Comparison of ENCODE assay signal across 20 mouse cellular contexts in genomic region chr3:101356583-101357553, GRCm38 (mm10). TPM values are rescaled to one million over a fixed set of nuclear protein-coding genes. Genes with fewer than 3 reads are reported as not detected.
DNase-seq lines count a peak whose midpoint lies in the region; ATAC-seq and TF ChIP-seq lines count a peak whose summit lies in the region.
"Had no signal": no experiment of that assay in that cellular context is flagged by ENCODE, and none has a peak within 500 bp of the region (broad histone marks: within the 10 kb centered on the region; RNA-seq: fewer than 3 reads in every experiment).

No protein-coding gene starts in this region.

- DNase-seq in cerebellum, postnatal 14 days, result peak; percentile 55 to 56
- no peak for DNase-seq in cerebellum, adult 9-10 months
- DNase-seq in heart, adult 18-20 months, result no peak
- DNase-seq in brain, embryonic 14.5 days (ENCODE audit: low read depth), result peak; percentile 63
- DNase-seq in kidney, postnatal 25 days, result no peak
- DNase-seq in embryo, embryonic 11 days, result no peak
- DNase-seq: gastrocnemius, postnatal 36 days; heart, postnatal 4 days; kidney, adult 9 months; spleen, adult 18-20 months; thymus, postnatal 14 days had no signal

- H3K4me3 ChIP-seq in heart, embryonic 13.5 days, result no peak overlapping the region
- H3K4me3 ChIP-seq in liver, embryonic 15.5 days (replicated peaks), result no peak overlapping the region
- H3K4me3 ChIP-seq: embryonic facial prominence, embryonic 15.5 days; lung, embryonic 15.5 days; myocyte; stomach, embryonic 15.5 days had no signal

- H3K36me3 ChIP-seq in heart, embryonic 13.5 days, result no peaks in the 10 kb centered on the region
- H3K36me3 ChIP-seq in liver, embryonic 15.5 days (replicated peaks), result no peaks in the 10 kb centered on the region
- H3K36me3 ChIP-seq: embryonic facial prominence, embryonic 15.5 days; lung, embryonic 15.5 days; stomach, embryonic 15.5 days had no signal

- TF ChIP-seq CTCF in brain, embryonic 14.5 days (IDR thresholded peaks at IDR 0.05; ENCODE audit: borderline replicate concordance, extremely low read depth, insufficient read depth, insufficient read length), result no peak

- ATAC-seq in heart, embryonic 13.5 days (ENCODE audit: extremely low read depth, insufficient number of reproducible peaks, low FRiP score, low TSS enrichment), result no peak
- peak; percentile 55 for ATAC-seq in liver, embryonic 15.5 days (ENCODE audit: insufficient read depth)
- ATAC-seq: inflammation-experienced regulatory T-cells, adult 6 months; Patski had no signal

- peak overlapping the region; percentile 83 for H3K27ac ChIP-seq in heart, embryonic 13.5 days (replicated peaks)
- H3K27ac ChIP-seq in liver, embryonic 15.5 days (replicated peaks), result peak overlapping the region; percentile 84
- H3K27ac ChIP-seq: embryonic facial prominence, embryonic 15.5 days; lung, embryonic 15.5 days; stomach, embryonic 15.5 days had no signal

- H3K9me3 ChIP-seq in heart, embryonic 13.5 days, result 0 out of 2 replicates have a peak, but pooled peaks cover 5% of the 10 kb centered on the region
- no peaks in the 10 kb centered on the region; the same call in 1 of the 2 replicates for H3K9me3 ChIP-seq in liver, embryonic 15.5 days (replicated peaks)
- H3K9me3 ChIP-seq: embryonic facial prominence, embryonic 15.5 days; lung, embryonic 15.5 days; stomach, embryonic 15.5 days had no signal

- TF ChIP-seq POLR2A in brain, embryonic 14.5 days (IDR thresholded peaks at IDR 0.05; ENCODE audit: borderline replicate concordance, extremely low read depth, insufficient read depth, insufficient read length, poor library complexity, severe bottlenecking), result no peak

- H3K4me1 ChIP-seq in heart, embryonic 13.5 days, result peaks cover 31% of the 10 kb centered on the region
- peaks cover 48% of the 10 kb centered on the region for H3K4me1 ChIP-seq in liver, embryonic 15.5 days (replicated peaks)
- H3K4me1 ChIP-seq: embryonic facial prominence, embryonic 15.5 days; stomach, embryonic 15.5 days had no signal

- H3K4me2 ChIP-seq in heart, embryonic 13.5 days, result peak overlapping the region; percentile 38; the same call in 1 of the 2 replicates
- peak overlapping the region; percentile 54 for H3K4me2 ChIP-seq in liver, embryonic 15.5 days
- H3K4me2 ChIP-seq: embryonic facial prominence, embryonic 15.5 days; lung, embryonic 15.5 days; stomach, embryonic 15.5 days had no signal

- WGBS in heart, embryonic 13.5 days, result 71% methylated on average over 8 of the region's 8 CpGs
- WGBS in liver, embryonic 15.5 days (ENCODE audit: insufficient replicate concordance), result 44% methylated on average over 8 of the region's 8 CpGs

- H3K27me3 ChIP-seq in heart, embryonic 13.5 days (replicated peaks), result no peaks in the 10 kb centered on the region
- no peaks in the 10 kb centered on the region for H3K27me3 ChIP-seq in liver, embryonic 15.5 days
- H3K27me3 ChIP-seq: CH12.LX; embryonic facial prominence, embryonic 15.5 days; lung, embryonic 15.5 days; Patski; stomach, embryonic 15.5 days had no signal

- no peak overlapping the region for H3K9ac ChIP-seq in heart, embryonic 13.5 days
- H3K9ac ChIP-seq in liver, embryonic 15.5 days, result 0 out of 2 replicates have a peak overlapping the region, but pooled peaks have one; percentile 10
- H3K9ac ChIP-seq: embryonic facial prominence, embryonic 15.5 days; lung, embryonic 15.5 days; stomach, embryonic 15.5 days had no signal

RNA-seq across cellular contexts. Expression of gene Igsf3, which starts 20.0 kb away (rescaled TPM):
- 40.1 and 41.9 TPM in 2 replicates for polyA plus RNA-seq in heart, embryonic 13.5 days (2015; fragmentation: Nextera tagmentation; extraction: Ambion mirVana)
- total RNA-seq in heart, adult 18-20 months (2021), result 10 to 100 TPM; 10.5 to 10.6 TPM
- 17.4 and 36.0 TPM in 2 replicates for polyA plus RNA-seq in brain, embryonic 14.5 days (2012; rRNA removed)
- polyA plus RNA-seq in liver, embryonic 15.5 days (2015; fragmentation: Nextera tagmentation; extraction: Ambion mirVana), result 4.5 TPM in 2 replicates

Comparison
In these comparisons a context has a peak if more than half of its experiments do, and no peak if none do; other contexts are left out.
1. DNase-seq: peak in cerebellum, postnatal 14 days (2 of 2) and brain, embryonic 14.5 days (single experiment); none in cerebellum, adult 9-10 months (single experiment), heart, adult 18-20 months (0 of 2), kidney, postnatal 25 days (0 of 2) and embryo, embryonic 11 days (single experiment).